Mouse (Mus musculus) subcutaneous adipose tissue, adult 2 months (tissue): ENCODE results near the gene Rdh14. TPM values are rescaled to one million over a fixed set of nuclear protein-coding genes. Genes with fewer than 3 reads are reported as not detected.

ENCODE experiments used
- polyA plus RNA-seq: library from polyadenylated mRNA; depleted of rRNA; stranded (reverse); fragments of >200 nt; gene quantifications from 2 replicates; pipeline ENCODE4 v1.2.3, GENCODE M21; 2012; ENCODE audit warnings: low replicate concordance; rRNA removed

Gene Rdh14
- 14.2 and 14.5 TPM in 2 replicates for polyA plus RNA-seq

DNA sequence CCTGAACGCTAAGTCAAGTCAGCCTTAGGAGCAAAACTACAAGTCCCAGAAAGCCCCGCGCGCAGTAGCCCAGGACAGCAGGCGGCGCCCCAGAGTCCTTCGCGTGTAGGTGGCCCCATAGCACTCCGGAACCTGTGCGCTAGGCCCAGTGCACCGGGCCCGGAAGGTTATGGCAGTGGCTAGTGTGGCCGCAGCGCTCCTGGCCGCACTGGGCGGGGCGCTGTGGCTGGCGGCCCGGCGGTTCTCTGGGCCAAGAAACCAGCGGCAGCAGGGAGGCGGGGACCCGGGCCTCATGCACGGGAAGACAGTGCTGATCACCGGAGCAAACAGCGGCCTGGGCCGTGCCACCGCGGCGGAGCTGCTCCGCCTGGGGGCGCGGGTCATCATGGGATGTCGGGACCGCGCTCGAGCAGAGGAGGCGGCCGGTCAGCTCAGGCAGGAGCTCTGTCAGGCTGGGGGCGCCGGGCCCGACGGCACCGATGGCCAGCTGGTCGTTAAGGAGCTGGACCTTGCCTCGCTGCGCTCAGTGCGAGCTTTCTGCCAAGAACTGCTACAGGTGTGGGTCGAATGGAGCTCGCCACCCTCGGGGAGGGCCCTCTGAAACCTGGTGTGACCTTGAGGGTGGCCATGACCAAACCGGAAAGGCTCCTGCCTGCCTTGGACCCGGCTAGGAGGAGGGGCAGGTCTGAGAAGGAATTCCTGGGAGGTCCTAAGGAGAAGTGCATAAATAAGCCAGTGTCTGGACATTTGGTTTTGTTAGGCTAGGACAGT, at the start of gene Rdh14:
Gene Rdh14 (plus strand): TSS at position 102 of the 771 bp plus-strand sequence.

DNA sequence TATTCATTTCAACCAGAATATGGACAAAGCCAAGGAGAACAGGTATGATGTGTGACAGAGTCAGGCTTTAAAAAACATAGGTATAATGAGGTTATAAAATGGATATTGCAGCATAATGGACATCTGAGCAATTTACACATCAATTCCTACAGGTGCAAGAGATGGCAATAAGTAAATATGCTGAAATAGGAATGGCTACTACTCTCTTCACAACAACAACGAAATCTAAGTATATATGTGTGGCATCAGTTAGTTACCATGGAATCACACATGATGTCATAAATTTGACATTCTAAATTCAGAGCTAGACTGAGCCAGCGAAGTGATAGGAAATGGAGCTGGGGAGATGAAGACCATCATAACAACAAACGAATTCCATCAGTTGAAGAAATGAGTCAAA, 20.9 kb upstream of the Rdh14 start, which contains the start of gene Nt5c1b:
Gene Nt5c1b (plus strand): TSS at position 301 of the 400 bp plus-strand sequence.

Other genes with a start within 250 kb of the Rdh14 start
- gene Nt5c1b, start 20.8 kb upstream of the Rdh14 start, polyA plus RNA-seq, result not detected in 2 replicates